Mouse (Mus musculus): Measurements from ENCODE around the gene Npc2.

Npc2 gene

GRCm38 (mm10) chr12:84772726-84773441, at the start of gene Npc2, which contains the start of gene Isca2:
TSS of gene Npc2 (minus strand) at chr12:84773152.
TSS of gene Isca2 (plus strand) at chr12:84773251.
- ATAC-seq (ENCODE audit: insufficient number of reproducible peaks, low FRiP score, low TSS enrichment), result peak; percentile 99

GRCm38 (mm10) chr12:84819236-84820168, 46.5 kb upstream of the Npc2 start:
- ATAC-seq (ENCODE audit: insufficient number of reproducible peaks, low FRiP score, low TSS enrichment), result peak; percentile 43; the same call in 1 of the 2 replicates

- ATAC-seq (ENCODE audit: insufficient number of reproducible peaks, low FRiP score, low TSS enrichment), result no peak
Measured at GRCm38 (mm10) chr12:84818496-84818895, 45.5 kb upstream of the Npc2 start.

GRCm38 (mm10) chr12:84814663-84815325, 41.8 kb upstream of the Npc2 start:
- ATAC-seq (ENCODE audit: insufficient number of reproducible peaks, low FRiP score, low TSS enrichment), result no peak

- ATAC-seq (ENCODE audit: insufficient number of reproducible peaks, low FRiP score, low TSS enrichment), result no peak
Measured at GRCm38 (mm10) chr12:84813773-84814172, 40.8 kb upstream of the Npc2 start.

- no peak for ATAC-seq (ENCODE audit: insufficient number of reproducible peaks, low FRiP score, low TSS enrichment)
Measured at GRCm38 (mm10) chr12:84812004-84812403, 39.1 kb upstream of the Npc2 start.

- ATAC-seq (ENCODE audit: insufficient number of reproducible peaks, low FRiP score, low TSS enrichment), result no peak
Measured at GRCm38 (mm10) chr12:84811510-84811909, 38.6 kb upstream of the Npc2 start.

- no peak for ATAC-seq (ENCODE audit: insufficient number of reproducible peaks, low FRiP score, low TSS enrichment)
Measured at GRCm38 (mm10) chr12:84810810-84811209, 37.9 kb upstream of the Npc2 start.

- no peak for ATAC-seq (ENCODE audit: insufficient number of reproducible peaks, low FRiP score, low TSS enrichment)
Measured at GRCm38 (mm10) chr12:84809033-84809432, 36.1 kb upstream of the Npc2 start.

- ATAC-seq (ENCODE audit: insufficient number of reproducible peaks, low FRiP score, low TSS enrichment), result peak; percentile 77
Measured at GRCm38 (mm10) chr12:84807351-84807750, 34.4 kb upstream of the Npc2 start.

- ATAC-seq (ENCODE audit: insufficient number of reproducible peaks, low FRiP score, low TSS enrichment), result no peak
Measured at GRCm38 (mm10) chr12:84806726-84807125, 33.8 kb upstream of the Npc2 start.

- no peak for ATAC-seq (ENCODE audit: insufficient number of reproducible peaks, low FRiP score, low TSS enrichment)
Measured at GRCm38 (mm10) chr12:84806010-84806409, 33.1 kb upstream of the Npc2 start.

GRCm38 (mm10) chr12:84805228-84805842, 32.4 kb upstream of the Npc2 start:
- ATAC-seq (ENCODE audit: insufficient number of reproducible peaks, low FRiP score, low TSS enrichment), result no peak

GRCm38 (mm10) chr12:84802625-84803024, 29.7 kb upstream of the Npc2 start:
- no peak for ATAC-seq (ENCODE audit: insufficient number of reproducible peaks, low FRiP score, low TSS enrichment)

GRCm38 (mm10) chr12:84801532-84802110, 28.7 kb upstream of the Npc2 start:
- no peak for ATAC-seq (ENCODE audit: insufficient number of reproducible peaks, low FRiP score, low TSS enrichment)

- ATAC-seq (ENCODE audit: insufficient number of reproducible peaks, low FRiP score, low TSS enrichment), result no peak
Measured at GRCm38 (mm10) chr12:84800419-84800818, 27.5 kb upstream of the Npc2 start.

- ATAC-seq (ENCODE audit: insufficient number of reproducible peaks, low FRiP score, low TSS enrichment), result no peak
Measured at GRCm38 (mm10) chr12:84799086-84799485, 26.1 kb upstream of the Npc2 start.

GRCm38 (mm10) chr12:84794647-84795046, 21.7 kb upstream of the Npc2 start:
- no peak for ATAC-seq (ENCODE audit: insufficient number of reproducible peaks, low FRiP score, low TSS enrichment)

- ATAC-seq (ENCODE audit: insufficient number of reproducible peaks, low FRiP score, low TSS enrichment), result no peak
Measured at GRCm38 (mm10) chr12:84792629-84793028, 19.7 kb upstream of the Npc2 start.

GRCm38 (mm10) chr12:84790853-84791252, 17.9 kb upstream of the Npc2 start:
- no peak for ATAC-seq (ENCODE audit: insufficient number of reproducible peaks, low FRiP score, low TSS enrichment)
